Mouse (Mus musculus): ENCODE measurements around the gene Slc23a3. TPM values are rescaled to one million over a fixed set of nuclear protein-coding genes. Genes with fewer than 3 reads are reported as not detected.

The Slc23a3 gene
- 0.42 TPM for polyA plus RNA-seq (2017; shearing (Covaris generic))

GRCm38 (mm10) chr1:75133421-75134207 lies at the start of gene Slc23a3:
TSS of gene Slc23a3 (minus strand) at chr1:75133890.

DNA sequence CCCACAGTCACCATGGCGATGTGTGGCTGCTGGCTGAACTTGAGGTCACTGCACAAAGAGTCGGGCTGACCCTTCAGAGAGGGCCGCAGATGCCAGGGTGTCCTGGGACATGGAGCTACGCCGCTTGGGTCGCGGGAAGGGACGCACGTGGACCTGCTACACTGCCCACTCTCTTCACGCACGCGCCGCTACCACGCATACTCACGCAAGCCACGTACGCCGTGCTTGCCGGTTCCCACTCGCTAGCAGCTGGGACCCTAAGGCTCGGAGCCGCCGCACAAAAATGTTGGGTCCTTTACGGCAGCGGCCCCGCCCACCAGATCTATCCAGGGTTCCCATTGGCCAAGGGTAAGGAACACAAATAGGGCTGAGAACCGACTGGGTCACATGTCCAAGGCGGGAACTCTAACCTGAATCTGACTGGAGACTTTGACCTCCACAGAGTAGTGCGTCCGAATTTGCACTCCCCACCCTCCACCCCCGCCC lies 46.5 kb upstream of the Slc23a3 start, which contains the start of gene Abcb6:
Gene Abcb6 (minus strand): TSS at position 288 of the 486 bp plus-strand sequence.

GRCm38 (mm10) chr1:75168472-75169464 lies 35.1 kb upstream of the Slc23a3 start, which contains the start of gene Zfand2b:
TSS of gene Zfand2b (plus strand) at chr1:75168646.

GRCm38 (mm10) chr1:75142301-75143261 lies 8.9 kb upstream of the Slc23a3 start, which contains the start of the genes Cnppd1 and Retreg2:
TSS of gene Cnppd1 (minus strand) at chr1:75142711.
TSS of gene Retreg2 (plus strand) at chr1:75142778.

DNA sequence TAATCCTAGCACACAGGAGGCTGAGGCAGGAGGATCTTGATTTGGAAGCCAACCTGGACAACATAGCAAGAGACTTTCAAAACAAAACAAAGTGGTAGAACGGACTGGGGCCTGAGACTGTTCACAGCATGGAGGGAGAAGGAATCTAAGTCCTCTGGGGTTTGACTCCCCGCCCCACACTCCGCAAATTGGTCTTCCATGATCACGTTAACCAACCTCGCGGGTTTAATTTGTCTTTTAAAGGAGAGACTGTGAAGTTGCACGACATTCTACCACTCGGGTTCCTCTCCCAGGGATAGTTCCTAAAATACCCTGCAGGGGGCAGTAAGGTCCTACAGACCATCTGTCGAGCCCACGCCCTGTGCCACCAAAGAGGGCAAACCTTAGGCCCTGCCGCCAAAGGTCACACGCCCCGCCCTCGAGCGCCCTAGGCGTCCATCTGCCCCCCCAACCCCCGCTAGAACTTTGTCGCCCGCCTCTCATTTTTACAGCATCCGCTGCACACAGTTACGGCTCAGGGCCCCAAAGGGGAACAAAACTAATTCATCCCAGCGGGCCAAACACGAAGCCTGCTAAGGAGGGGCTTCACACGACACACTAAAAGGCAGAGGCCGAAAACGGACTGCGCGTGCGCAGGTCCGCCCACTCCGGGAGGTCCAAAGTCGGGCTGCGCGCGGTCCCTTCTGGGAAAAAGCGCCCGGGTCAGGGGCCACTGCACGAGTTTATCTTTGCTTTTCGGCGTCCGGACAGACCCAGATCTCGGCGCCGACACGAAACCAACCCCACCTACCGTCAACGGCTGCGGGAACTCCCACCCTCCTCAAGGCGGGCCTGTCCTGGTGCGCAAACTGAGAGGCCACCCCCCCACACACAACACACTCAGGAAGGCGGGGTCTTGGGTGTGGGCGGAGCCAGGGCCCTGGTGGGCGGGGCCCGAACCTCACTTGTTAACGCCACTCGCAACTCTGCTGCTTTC lies 9.1 kb downstream of the Slc23a3 start, which contains the start of gene Nhej1:
Gene Nhej1 (minus strand): TSS at position 855 of the 976 bp plus-strand sequence.

Other genes with a start within 250 kb of the Slc23a3 start
- gene Fev, start 248.5 kb downstream of the Slc23a3 start, polyA plus RNA-seq (2017; shearing (Covaris generic)): not detected
- gene Cryba2, start 240.7 kb downstream of the Slc23a3 start, polyA plus RNA-seq (2017; shearing (Covaris generic)): not detected
- not detected for gene Cfap65, start 198.3 kb downstream of the Slc23a3 start, polyA plus RNA-seq (2017; shearing (Covaris generic))
- 0.11 TPM for gene Ihh, start 182.2 kb downstream of the Slc23a3 start, polyA plus RNA-seq (2017; shearing (Covaris generic))
- 9.8 TPM for gene Nhej1, start 8.7 kb downstream of the Slc23a3 start, polyA plus RNA-seq (2017; shearing (Covaris generic))
- 200 TPM for gene Cnppd1, start 8.8 kb upstream of the Slc23a3 start, polyA plus RNA-seq (2017; shearing (Covaris generic))
- gene Retreg2, start 8.9 kb upstream of the Slc23a3 start, polyA plus RNA-seq (2017; shearing (Covaris generic)): 14.4 TPM
- 79.1 TPM for gene Zfand2b, start 34.8 kb upstream of the Slc23a3 start, polyA plus RNA-seq (2017; shearing (Covaris generic))
- gene Abcb6, start 46.5 kb upstream of the Slc23a3 start, polyA plus RNA-seq (2017; shearing (Covaris generic)): 8.7 TPM
- gene Ankzf1, start 58.3 kb upstream of the Slc23a3 start, polyA plus RNA-seq (2017; shearing (Covaris generic)): 49.9 TPM
- gene Atg9a, start 58.3 kb upstream of the Slc23a3 start, polyA plus RNA-seq (2017; shearing (Covaris generic)): 28.0 TPM
- gene Glb1l, start 76.9 kb upstream of the Slc23a3 start, polyA plus RNA-seq (2017; shearing (Covaris generic)): 15.1 TPM
- 114 TPM for gene Stk16, start 76.9 kb upstream of the Slc23a3 start, polyA plus RNA-seq (2017; shearing (Covaris generic))
- gene Tuba4a, start 86.0 kb upstream of the Slc23a3 start, polyA plus RNA-seq (2017; shearing (Covaris generic)): 403 TPM
- gene A630095N17Rik, start 98.2 kb upstream of the Slc23a3 start, polyA plus RNA-seq (2017; shearing (Covaris generic)): 0.84 TPM
- gene Dnajb2, start 102.5 kb upstream of the Slc23a3 start, polyA plus RNA-seq (2017; shearing (Covaris generic)): 32.8 TPM
- 0.15 TPM for gene Ptprn, start 130.6 kb upstream of the Slc23a3 start, polyA plus RNA-seq (2017; shearing (Covaris generic))
- not detected for gene Resp18, start 144.5 kb upstream of the Slc23a3 start, polyA plus RNA-seq (2017; shearing (Covaris generic))
- gene Dnpep, start 184.1 kb upstream of the Slc23a3 start, polyA plus RNA-seq (2017; shearing (Covaris generic)): 88.1 TPM
- gene Des, start 226.4 kb upstream of the Slc23a3 start, polyA plus RNA-seq (2017; shearing (Covaris generic)): not detected
- 0.42 TPM for gene Speg, start 241.4 kb upstream of the Slc23a3 start, polyA plus RNA-seq (2017; shearing (Covaris generic))